Mouse (Mus musculus) small intestine, adult 2 months (tissue): ENCODE data around the gene Pibf1.

Source experiments
- CTCF ChIP-seq: fragments of 200-500 bp; IDR thresholded peaks from 2 replicates; pipeline ENCODE4 v1.5.1; 2012; ENCODE audit warnings: low read depth, mild to moderate bottlenecking, control low read depth, inconsistent platforms, low read length, moderate library complexity, mixed read lengths; ENCODE audit not compliant: insufficient replicate concordance, insufficient read length; ENCODE audit errors: extremely low read depth
- POLR2A ChIP-seq: fragments of 200-500 bp; IDR thresholded peaks from 2 replicates; pipeline ENCODE4 v1.6.1; 2012; ENCODE audit warnings: low read depth, mild to moderate bottlenecking, control low read depth, inconsistent platforms, low read length, moderate library complexity

DNA sequence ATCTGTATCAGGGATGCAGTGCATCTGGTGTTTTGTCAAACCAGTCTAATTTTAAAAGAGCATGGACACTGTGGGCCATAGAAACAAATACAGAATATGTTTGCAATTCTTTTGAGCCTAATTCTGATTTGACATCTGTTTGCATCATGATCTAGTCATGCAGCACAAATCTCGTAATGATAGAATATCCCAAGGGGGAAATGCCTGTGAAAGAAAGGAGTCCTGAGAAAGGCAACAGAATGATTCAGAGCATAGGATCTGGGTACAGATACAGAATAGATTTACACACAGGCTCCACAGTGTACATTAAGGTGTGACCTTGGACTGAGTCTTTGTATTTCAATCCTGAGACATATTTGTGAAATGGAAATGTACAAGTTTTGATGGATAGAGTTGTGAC is 47.6 kb downstream of the Pibf1 start:
- TF ChIP-seq CTCF (no peak), POLR2A (no peak)
